8 mouse cellular contexts compared by ENCODE assay signal in genomic region chr4:45083487-45083886, GRCm38 (mm10). TPM values are rescaled to one million over a fixed set of nuclear protein-coding genes. Genes with fewer than 3 reads are reported as not detected.
A peak's percentile ranks its signal among the peaks of the same experiment; 100 is the strongest.
DNase-seq lines count a peak whose midpoint lies in the region; ATAC-seq and TF ChIP-seq lines count a peak whose summit lies in the region.

No protein-coding gene starts in this region.

- peak overlapping the region; percentile 90 for H3K4me2 ChIP-seq in heart, postnatal 0 days (ENCODE audit: low read depth, low read length)
- peak overlapping the region; percentile 96 for H3K4me2 ChIP-seq in liver, embryonic 14.5 days (ENCODE audit: low read depth)

- H3K4me1 ChIP-seq in kidney, adult 2 months (ENCODE audit: control insufficient read depth, insufficient read depth, low read length), result peaks cover 11% of the 10 kb centered on the region
- peaks cover 15% of the 10 kb centered on the region; the same call in 1 of the 2 replicates for H3K4me1 ChIP-seq in heart, postnatal 0 days (ENCODE audit: control insufficient read depth, insufficient read depth)
- peaks cover 12 to 42% of the 10 kb centered on the region in 2 experiments for H3K4me1 ChIP-seq in liver, embryonic 14.5 days (replicated peaks; ENCODE audit: control insufficient read depth in 2 of 2, insufficient read depth in 2 of 2, low read length in 1 of 2)

- peak overlapping the region; percentile 81 for H3K9ac ChIP-seq in heart, postnatal 0 days (replicated peaks; ENCODE audit: low read depth, low read length)
- H3K9ac ChIP-seq in liver, embryonic 14.5 days (replicated peaks), result peak overlapping the region; percentile 88

- 14% methylated on average over 8 of the region's 8 CpGs for WGBS in kidney, adult 2 months
- WGBS in heart, postnatal 0 days, result 3% methylated on average over 8 of the region's 8 CpGs
- 4% methylated on average over 8 of the region's 8 CpGs for WGBS in liver, embryonic 14.5 days (ENCODE audit: insufficient replicate concordance)

- TF ChIP-seq CTCF in kidney, adult 2 months (conservative IDR thresholded peaks at IDR 0.05; ENCODE audit: insufficient read depth, insufficient read length, low read depth, low read length), result no peak
- TF ChIP-seq CTCF in heart, postnatal 0 days (IDR thresholded peaks at IDR 0.05; ENCODE audit: low read depth), result no peak
- no peak for TF ChIP-seq CTCF in liver, embryonic 14.5 days (IDR thresholded peaks at IDR 0.05; ENCODE audit: low read depth)

- H3K27me3 ChIP-seq in kidney, adult 2 months (replicated peaks; ENCODE audit: control insufficient read depth, insufficient read depth, low read length), result no peaks in the 10 kb centered on the region
- H3K27me3 ChIP-seq in heart, postnatal 0 days (ENCODE audit: control insufficient read depth, insufficient read depth, low read length), result no peaks in the 10 kb centered on the region
- H3K27me3 ChIP-seq in liver, embryonic 14.5 days (ENCODE audit: control insufficient read depth, insufficient read depth, low read length), result no peaks in the 10 kb centered on the region

- no peak for TF ChIP-seq POLR2A in kidney, adult 2 months (IDR thresholded peaks at IDR 0.05; ENCODE audit: low read depth, low read length)

- ATAC-seq in heart, postnatal 0 days (ENCODE audit: insufficient read depth, low read depth), result no peak
- no peak for ATAC-seq in liver, embryonic 14.5 days (ENCODE audit: insufficient read depth)
- no peak for ATAC-seq in monocyte, adult 5-6 weeks (replicated peaks; ENCODE audit: insufficient number of reproducible peaks, low FRiP score, low TSS enrichment, poor library complexity, severe bottlenecking)
- no peak for ATAC-seq in CD4-positive, CD25-positive, alpha-beta regulatory T cell, adult 4 months

- H3K36me3 ChIP-seq in kidney, adult 2 months (ENCODE audit: control insufficient read depth, insufficient read depth, low read length), result no peaks in the 10 kb centered on the region
- no peaks in the 10 kb centered on the region for H3K36me3 ChIP-seq in heart, postnatal 0 days (replicated peaks; ENCODE audit: control insufficient read depth, insufficient read depth, low read length)
- H3K36me3 ChIP-seq in liver, embryonic 14.5 days (replicated peaks; ENCODE audit: control insufficient read depth, insufficient read depth, low read depth), result no peaks in the 10 kb centered on the region

- peak overlapping the region; percentile 84; the same call in 1 of the 2 replicates for H3K4me3 ChIP-seq in kidney, adult 2 months (ENCODE audit: insufficient read depth, low read depth, low read length)
- peak overlapping the region; percentile 80 for H3K4me3 ChIP-seq in heart, postnatal 0 days (ENCODE audit: low read depth, low read length)
- H3K4me3 ChIP-seq in liver, embryonic 14.5 days (ENCODE audit: insufficient read depth in 1 of 2, low read depth in 2 of 2, low read length in 2 of 2), result peak overlapping the region; percentile 68 to 84

- no peak overlapping the region for H3K27ac ChIP-seq in kidney, adult 2 months (ENCODE audit: insufficient read depth, low read depth, low read length)
- peak overlapping the region; percentile 69; the same call in 1 of the 2 replicates for H3K27ac ChIP-seq in heart, postnatal 0 days (ENCODE audit: low read depth)
- H3K27ac ChIP-seq in liver, embryonic 14.5 days, result no peak overlapping the region

- TF ChIP-seq EP300 in heart, postnatal 0 days (IDR thresholded peaks at IDR 0.05; ENCODE audit: low read depth), result no peak
- no peak for TF ChIP-seq EP300 in liver, embryonic 14.5 days (IDR thresholded peaks at IDR 0.05; ENCODE audit: low read depth)

- H3K9me3 ChIP-seq in heart, postnatal 0 days (replicated peaks; ENCODE audit: control insufficient read depth, low read length), result no peaks in the 10 kb centered on the region
- H3K9me3 ChIP-seq in liver, embryonic 14.5 days (ENCODE audit: control insufficient read depth, low read length), result no peaks in the 10 kb centered on the region

- DNase-seq in kidney, adult 2 months, result no peak
- no peak for DNase-seq in kidney, postnatal 14 days
- peak; percentile 74 for DNase-seq in Muller cell, postnatal 12 days (ENCODE audit: inconsistent ontology term)
- DNase-seq in heart, postnatal 0 days (ENCODE audit: low spot score), result no peak
- no peak for DNase-seq in liver, embryonic 14.5 days (ENCODE audit: low read depth in 3 of 3, low spot score in 3 of 3)
- no peak for DNase-seq in c-Kit-positive CD71-positive TER-119-positive erythroid progenitor cells, embryonic 14.5 days (ENCODE audit: low spot score)

RNA-seq across cellular contexts. Expression of gene Fbxo10, which starts 0.9 kb away (rescaled TPM):
- polyA plus RNA-seq in kidney, adult 2 months (2012; rRNA removed), result 18.6 and 19.6 TPM in 2 replicates
- total RNA-seq in heart, postnatal 0 days (2014; rRNA removed; ENCODE audit: low replicate concordance), result 23.0 and 30.7 TPM in 2 replicates
- polyA plus RNA-seq in heart, postnatal 0 days (2015; fragmentation: Nextera tagmentation; extraction: Ambion mirVana), result 11.1 and 11.9 TPM in 2 replicates
- 3.5 and 4.3 TPM in 2 replicates for polyA plus RNA-seq in liver, embryonic 14.5 days (2012; rRNA removed)
- 2.4 and 3.4 TPM in 2 replicates for polyA plus RNA-seq in liver, embryonic 14.5 days (2014; fragmentation: Nextera tagmentation; extraction: Ambion mirVana)
- 0.10 to 8.7 TPM (median 4.6 TPM) in 3 replicates for total RNA-seq in monocyte, adult 5-6 weeks (2017)
- 1 to 10 TPM in 1 of 2 experiments, under 1 TPM in 1; 0.43 to 1.3 TPM for polyA plus RNA-seq in CD4-positive, CD25-positive, alpha-beta regulatory T cell, adult 4 months (2017; shearing (Covaris generic))

RNA-seq across cellular contexts. Expression of gene Tomm5, which starts 24.4 kb away (rescaled TPM):
- 121 and 155 TPM in 2 replicates for polyA plus RNA-seq in kidney, adult 2 months (2012; rRNA removed)
- total RNA-seq in heart, postnatal 0 days (2014; rRNA removed; ENCODE audit: low replicate concordance), result 231 and 353 TPM in 2 replicates
- polyA plus RNA-seq in heart, postnatal 0 days (2015; fragmentation: Nextera tagmentation; extraction: Ambion mirVana), result 305 and 324 TPM in 2 replicates
- polyA plus RNA-seq in liver, embryonic 14.5 days (2012; rRNA removed), result 126 and 145 TPM in 2 replicates
- polyA plus RNA-seq in liver, embryonic 14.5 days (2014; fragmentation: Nextera tagmentation; extraction: Ambion mirVana), result 209 and 213 TPM in 2 replicates
- total RNA-seq in monocyte, adult 5-6 weeks (2017), result 79.9 to 122 TPM (median 98.7 TPM) in 3 replicates
- 100 to 1,000 TPM; 125 to 132 TPM for polyA plus RNA-seq in CD4-positive, CD25-positive, alpha-beta regulatory T cell, adult 4 months (2017; shearing (Covaris generic))
